Mouse (Mus musculus): ENCODE data around the gene Ssh3.
A peak's percentile ranks its signal among the peaks of the same experiment; 100 is the strongest.

The Ssh3 gene

DNA sequence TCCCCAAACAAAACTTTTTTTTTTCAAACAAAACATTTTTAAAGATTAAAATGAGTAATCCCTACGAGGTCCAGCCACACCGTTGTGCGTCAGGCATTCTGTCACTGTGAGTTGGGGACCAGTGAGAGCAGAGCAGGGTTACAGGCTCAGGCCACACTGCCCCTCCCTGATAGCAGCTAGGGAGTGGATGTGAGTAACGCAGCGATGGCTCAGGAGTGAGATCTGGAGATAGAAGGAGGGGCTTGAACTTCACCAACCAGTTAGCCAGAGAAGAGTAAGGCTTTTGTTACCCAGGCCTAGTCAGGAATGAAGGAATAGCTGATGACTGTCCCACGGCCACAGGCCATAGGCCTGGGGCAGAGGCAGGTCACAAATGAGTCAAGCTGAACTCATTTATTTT lies 24.2 kb downstream of the Ssh3 start:
- DNase-seq (ENCODE audit: low read depth) = no peak

- DNase-seq (ENCODE audit: low read depth) = no peak
These were observed 26.6 kb downstream of the Ssh3 start for GRCm38 (mm10) chr19:4242416-4242815.

DNA sequence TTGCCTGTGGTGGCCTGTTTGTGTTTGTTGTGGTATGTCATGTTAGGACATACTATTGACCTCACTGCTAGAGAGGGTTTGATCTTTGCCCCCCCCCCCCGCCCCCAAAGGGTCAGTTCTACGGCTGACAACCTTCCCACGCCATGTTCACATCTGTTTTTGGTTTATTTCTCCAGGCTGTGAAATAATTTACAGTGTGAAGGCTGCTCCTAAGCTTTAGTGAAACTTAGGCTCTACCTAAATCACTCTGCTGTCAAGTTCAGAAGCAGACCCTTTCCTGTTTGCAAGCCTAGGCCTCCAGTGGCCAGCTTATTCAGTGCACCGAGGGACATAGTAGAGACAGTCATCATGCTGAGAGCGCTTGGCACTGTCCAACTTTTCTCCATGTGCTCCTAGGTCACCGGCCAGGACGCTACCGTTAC lies 28.7 kb downstream of the Ssh3 start:
- peak; percentile 59 for DNase-seq (ENCODE audit: low read depth)

DNA sequence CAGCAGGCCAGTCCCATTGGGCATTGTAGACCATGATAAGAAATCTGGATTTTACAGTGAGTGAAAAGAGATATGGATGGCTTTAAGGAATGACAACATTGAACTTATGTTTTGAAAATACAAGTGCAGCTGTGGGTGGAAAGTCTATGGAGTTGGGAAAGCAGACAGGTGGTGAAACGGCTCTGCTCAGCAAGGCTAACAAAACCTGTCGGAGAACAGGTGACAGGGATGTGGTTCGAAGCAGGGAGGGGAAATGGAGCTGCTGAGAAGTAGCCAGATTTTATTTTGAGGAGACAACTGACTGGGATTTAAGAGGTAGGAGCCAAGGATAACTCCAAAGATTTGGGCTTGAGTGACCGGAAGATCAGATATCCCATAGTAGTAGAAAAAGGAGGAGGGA lies 34.4 kb downstream of the Ssh3 start:
- no peak for DNase-seq (ENCODE audit: low read depth)

DNA sequence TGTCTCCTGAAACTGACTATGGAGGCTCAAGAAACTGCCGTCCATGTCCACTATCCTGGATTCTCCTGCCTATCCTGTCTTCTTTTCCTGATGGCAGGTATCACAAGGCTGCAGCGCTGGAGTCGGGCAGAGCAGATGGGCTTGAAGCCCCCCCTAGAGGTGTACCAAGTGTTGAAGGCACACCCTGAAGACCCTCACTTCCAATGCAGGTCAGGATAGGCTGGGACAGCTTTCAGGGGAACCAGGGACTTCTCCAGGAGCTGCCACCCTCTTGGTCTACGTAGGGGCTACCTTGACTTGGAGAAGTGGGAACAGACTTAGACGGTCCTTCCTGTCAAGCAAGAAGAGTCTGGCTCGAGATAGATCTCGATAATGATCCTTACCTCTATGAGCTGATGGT lies 36.3 kb downstream of the Ssh3 start:
- DNase-seq (ENCODE audit: low read depth) = no peak

GRCm38 (mm10) chr19:4232186-4232572 lies 36.8 kb downstream of the Ssh3 start:
- peak; percentile 55 for DNase-seq (ENCODE audit: low read depth)

DNA sequence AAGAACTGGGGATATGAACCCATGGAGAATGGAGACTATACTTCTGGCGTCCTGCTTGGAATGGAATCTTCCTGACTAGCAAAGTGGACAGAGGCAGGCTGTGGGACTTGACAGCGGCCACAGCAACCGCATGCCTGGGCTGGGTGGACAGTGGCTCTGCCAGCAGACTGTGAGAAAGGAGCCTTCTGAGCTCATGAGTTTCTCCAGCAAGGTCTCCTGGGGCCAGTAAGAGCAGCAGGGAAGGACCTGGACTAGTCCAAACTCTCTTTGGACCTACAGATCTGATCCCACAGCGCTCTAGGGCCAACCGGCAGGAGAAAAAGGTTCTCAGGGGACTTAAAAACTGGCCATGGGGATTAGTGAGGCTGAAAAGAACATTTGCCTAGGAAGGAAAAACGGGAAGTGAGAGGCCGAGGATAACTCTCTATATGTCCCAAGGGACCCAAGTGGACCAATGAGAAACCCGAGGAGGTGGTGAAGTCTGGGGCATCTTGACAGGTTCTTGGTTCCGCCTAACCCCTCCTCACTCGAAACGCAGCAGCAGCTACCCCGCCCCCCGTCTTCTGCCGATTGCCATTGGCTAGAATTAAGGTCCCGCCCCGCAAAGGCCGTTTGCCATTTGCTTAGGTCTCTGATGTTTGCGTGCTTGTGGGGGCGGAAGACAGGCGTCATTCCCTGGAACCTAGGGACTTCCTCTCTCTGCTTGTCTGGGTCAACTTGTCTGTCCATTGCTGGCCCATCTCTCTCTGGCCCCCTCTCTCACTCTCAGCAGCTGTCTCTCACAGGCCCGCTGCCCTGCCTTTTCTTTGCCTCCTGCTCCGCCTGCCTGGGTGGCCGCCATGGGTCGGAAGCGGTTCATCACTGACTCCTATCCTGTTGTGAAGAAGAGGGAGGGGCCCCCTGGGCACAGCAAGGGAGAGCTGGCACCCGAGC lies 37.5 kb downstream of the Ssh3 start, which contains the start of gene Pold4:
Gene Pold4, plus strand, starts transcription at position 647 of the 933 bp plus-strand sequence.
- DNase-seq (ENCODE audit: low read depth) = peak; percentile 96

GRCm38 (mm10) chr19:4230415-4230814 lies 38.6 kb downstream of the Ssh3 start:
- peak; percentile 67 for DNase-seq (ENCODE audit: low read depth)

DNA sequence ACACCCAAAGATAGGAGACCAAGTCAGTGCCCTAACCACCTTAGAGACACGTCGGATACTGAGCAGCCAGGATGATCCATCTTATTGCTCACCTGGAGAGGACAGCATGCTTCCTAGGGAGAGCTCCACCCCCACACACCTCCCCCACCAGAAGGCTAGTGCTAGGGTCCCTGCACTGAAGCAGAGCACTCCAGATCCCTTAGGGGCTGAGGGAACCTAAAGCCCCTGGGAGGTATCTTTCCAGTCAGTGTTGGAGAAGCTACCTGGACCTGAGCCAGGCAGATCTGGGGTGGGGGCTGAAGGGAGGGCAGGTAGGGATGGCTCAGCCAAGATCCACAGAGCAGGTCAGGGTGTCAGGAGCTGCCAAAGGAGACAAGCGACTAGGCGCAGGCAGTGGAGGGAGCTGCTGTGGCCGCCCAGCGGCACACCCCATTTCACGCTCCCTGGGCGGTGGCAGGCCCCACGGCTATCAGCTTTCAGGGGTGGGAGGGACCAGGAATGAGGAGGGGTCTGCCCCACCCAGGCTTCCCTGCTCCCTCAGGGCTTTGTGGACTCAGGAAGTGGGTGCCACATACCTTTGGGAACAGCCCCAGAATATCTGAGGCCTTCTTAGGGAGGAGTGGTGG lies 39.4 kb downstream of the Ssh3 start:
- DNase-seq (ENCODE audit: low read depth) = no peak

- no peak for DNase-seq (ENCODE audit: low read depth)
These were observed 40.1 kb downstream of the Ssh3 start for GRCm38 (mm10) chr19:4228891-4229290.

DNA sequence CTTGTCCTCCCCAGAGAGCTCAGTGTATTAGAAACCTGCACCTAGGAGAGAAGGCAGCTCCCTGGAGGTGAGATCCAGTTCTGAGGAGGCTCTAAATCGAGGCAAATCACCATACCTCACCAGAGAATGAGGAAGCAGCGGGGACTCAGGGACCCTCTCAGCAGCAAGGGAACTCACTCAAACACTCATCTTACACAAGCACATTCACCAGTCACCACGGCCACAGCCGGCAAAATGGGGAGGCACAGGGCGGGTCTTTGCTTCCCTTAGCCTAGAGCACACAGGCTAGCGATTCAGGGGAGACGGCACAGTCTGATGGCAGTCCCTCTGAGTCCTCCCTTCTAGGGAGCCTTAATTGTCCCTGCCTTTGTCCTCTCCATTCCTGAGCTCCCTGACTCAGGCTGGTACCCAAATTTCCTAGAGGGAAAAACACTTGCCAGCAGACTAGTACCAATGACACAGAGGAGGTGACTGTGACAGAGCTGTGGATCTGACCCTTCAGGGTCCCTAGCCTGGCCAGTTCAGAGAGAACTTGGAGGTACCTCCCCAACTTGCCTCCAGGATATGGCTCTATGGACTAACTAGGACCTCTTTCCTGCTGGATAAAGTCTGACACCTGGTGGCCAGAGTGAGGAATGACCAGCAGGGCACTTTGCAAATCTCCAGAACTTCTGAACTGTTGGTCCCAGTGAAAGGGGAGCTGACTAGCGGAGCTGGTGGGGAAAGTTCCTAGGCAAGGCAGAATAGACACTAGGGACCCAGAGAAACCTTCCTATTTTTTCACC lies 40.9 kb downstream of the Ssh3 start:
- peak; percentile 95 for DNase-seq (ENCODE audit: low read depth)

DNA sequence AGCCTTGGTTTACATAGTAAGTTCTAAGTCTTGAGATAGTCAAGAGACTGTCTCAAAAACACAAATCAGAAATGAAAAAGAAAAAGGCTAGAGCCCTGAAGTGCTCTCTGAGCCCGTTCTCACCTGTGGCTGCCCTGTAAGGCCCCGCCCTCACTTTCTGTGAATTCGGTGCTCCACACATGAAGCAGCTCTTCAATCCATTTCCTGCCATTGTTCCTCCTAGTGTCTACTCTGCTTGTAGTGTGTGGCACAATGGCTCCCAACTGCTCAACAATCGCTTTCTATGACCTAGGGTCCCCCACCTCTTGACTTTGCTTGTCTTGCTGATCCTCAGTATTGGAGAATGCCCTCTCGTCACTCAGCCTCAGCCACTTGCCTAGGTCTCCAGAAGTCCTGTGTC lies 41.5 kb downstream of the Ssh3 start:
- no peak for DNase-seq (ENCODE audit: low read depth)

DNA sequence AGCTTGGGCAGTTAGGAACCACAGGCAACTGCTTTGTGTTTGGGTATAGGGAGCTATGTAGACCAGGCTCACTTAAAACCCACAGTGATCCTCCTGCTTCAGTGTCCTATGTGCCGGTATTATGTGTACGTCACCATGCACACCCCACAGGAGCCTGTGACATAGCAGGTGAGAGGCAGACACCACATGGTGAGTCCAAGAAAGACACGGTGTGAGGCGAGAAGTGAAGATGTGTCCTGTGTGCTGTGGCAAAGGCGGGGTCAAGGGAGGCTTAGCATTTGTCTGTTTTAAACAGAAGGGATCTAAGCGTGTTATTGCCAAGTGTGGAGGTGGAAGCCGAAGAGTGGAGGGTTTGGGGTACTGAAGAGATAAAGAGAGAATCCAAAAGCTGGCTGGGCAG lies 42.2 kb downstream of the Ssh3 start:
- DNase-seq (ENCODE audit: low read depth) = no peak

DNA sequence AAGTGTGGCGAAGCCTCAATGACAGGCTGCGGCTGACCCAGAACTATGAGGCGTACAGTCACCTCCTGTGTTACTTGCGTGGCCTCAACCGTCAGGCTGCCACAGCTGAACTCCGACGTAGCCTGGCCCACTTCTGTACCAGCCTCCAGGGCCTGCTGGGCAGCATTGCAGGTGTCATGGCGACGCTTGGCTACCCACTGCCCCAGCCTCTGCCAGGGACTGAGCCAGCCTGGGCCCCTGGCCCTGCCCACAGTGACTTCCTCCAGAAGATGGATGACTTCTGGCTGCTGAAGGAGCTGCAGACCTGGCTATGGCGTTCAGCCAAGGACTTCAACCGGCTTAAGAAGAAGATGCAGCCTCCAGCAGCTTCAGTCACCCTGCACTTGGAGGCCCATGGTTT lies 46.8 kb downstream of the Ssh3 start:
- DNase-seq (ENCODE audit: low read depth) = no peak

GRCm38 (mm10) chr19:4220957-4221743 lies 47.8 kb downstream of the Ssh3 start:
- peak; percentile 61 for DNase-seq (ENCODE audit: low read depth)

GRCm38 (mm10) chr19:4220416-4220815 lies 48.6 kb downstream of the Ssh3 start:
- DNase-seq (ENCODE audit: low read depth) = no peak

DNA sequence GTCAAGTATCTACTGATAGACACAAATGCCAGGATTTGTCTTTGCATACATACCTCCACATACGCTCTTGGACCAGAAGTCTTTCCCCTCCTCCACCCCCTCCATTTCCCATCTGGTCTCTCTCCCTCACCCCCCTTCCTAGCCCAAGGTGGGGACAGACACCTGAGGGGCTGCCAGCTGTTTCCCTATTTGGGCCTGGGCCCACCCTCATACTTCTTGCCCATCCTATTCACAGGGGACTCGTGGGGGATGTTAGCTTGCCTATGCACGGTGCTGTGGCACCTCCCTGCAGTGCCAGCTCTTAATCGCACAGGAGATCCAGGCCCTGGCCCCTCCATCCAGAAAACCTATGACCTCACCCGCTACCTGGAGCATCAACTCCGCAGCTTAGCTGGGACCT lies 49.0 kb downstream of the Ssh3 start:
- no peak for DNase-seq (ENCODE audit: low read depth)

DNA sequence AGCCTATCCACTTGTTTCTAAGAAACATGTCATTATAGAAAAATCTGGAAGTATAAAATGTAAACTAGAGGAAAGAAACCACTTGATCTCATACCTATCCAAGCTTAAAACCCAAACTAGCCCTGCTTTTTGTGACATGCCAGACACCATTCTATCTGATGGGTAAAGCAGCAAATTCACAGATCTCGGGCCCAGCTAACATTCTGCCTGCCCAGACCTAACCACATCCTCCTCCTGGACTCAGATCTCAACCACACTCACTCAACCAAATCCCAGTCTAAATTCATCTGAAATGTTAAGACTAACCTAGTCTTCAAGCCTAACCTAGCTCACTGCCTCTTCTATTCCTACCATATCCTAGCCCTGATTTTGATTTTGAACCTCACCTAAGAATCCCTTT lies 50.2 kb downstream of the Ssh3 start:
- no peak for DNase-seq (ENCODE audit: low read depth)

DNA sequence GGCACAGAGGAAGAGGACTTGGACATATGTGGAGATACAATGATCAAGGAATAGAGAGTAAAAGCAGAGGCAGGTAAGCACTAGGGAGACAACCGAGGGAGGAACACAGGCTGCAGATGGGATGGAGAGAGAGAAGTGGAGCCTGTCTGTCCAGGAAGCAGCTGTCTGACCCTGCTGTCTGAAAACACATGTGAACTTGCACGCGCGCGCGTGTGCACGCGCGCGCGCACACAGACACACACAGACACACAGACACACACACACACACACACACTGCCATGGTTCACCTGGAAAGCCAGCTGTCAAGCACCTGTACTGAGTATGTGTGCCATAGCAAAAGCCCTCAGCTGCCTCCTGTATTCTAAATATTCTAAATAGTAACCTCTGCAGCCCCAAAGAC lies 50.7 kb downstream of the Ssh3 start:
- no peak for DNase-seq (ENCODE audit: low read depth)

- no peak for DNase-seq (ENCODE audit: low read depth)
These were observed 51.1 kb downstream of the Ssh3 start for GRCm38 (mm10) chr19:4217855-4218254.

GRCm38 (mm10) chr19:4217140-4217539 lies 51.8 kb downstream of the Ssh3 start:
- peak; percentile 48 for DNase-seq (ENCODE audit: low read depth)
